17 mouse cellular contexts compared by ENCODE assay signal in the genomic region with DNA sequence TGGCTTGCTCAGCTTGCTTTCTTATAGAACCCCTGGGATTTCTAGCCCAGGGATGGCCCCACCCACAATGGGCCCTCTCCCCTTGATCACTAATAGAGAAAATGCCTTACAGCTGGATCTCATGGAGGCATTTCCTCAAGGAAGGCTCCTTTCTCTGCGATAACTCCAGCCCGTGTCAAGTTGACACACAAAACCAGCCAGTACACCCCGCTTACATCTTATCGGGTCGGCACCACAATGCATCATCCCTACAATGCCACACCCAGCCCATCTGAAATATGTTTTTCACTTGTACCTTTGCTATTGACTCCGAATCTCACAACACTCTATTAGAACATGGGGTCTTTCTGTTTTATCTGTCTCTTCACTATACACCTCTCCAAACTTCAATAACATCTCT. TPM values are rescaled to one million over a fixed set of nuclear protein-coding genes. Genes with fewer than 3 reads are reported as not detected.
DNase-seq lines count a peak whose midpoint lies in the region; ATAC-seq and TF ChIP-seq lines count a peak whose summit lies in the region.
"Had no signal": no experiment of that assay in that cellular context is flagged by ENCODE, and none has a peak within 500 bp of the region (broad histone marks: within the 10 kb centered on the region; RNA-seq: fewer than 3 reads in every experiment).

No protein-coding gene starts in this region.

- H3K9ac ChIP-seq in heart, embryonic 11.5 days (ENCODE audit: low read depth, low read length) = no peak overlapping the region
- no peak overlapping the region for H3K9ac ChIP-seq in kidney, postnatal 0 days (ENCODE audit: low read depth, low read length)
- no peak overlapping the region for H3K9ac ChIP-seq in midbrain, embryonic 11.5 days (ENCODE audit: low read length)
- H3K9ac ChIP-seq in liver, postnatal 0 days (replicated peaks) = no peak overlapping the region
- H3K9ac ChIP-seq: embryonic facial prominence, embryonic 12.5 days; limb, embryonic 12.5 days had no signal

- no peaks in the 10 kb centered on the region for H3K36me3 ChIP-seq in heart, embryonic 11.5 days (ENCODE audit: control insufficient read depth, insufficient read depth, low read length)
- H3K36me3 ChIP-seq in kidney, postnatal 0 days (ENCODE audit: insufficient read depth, low read length) = no peaks in the 10 kb centered on the region
- H3K36me3 ChIP-seq in midbrain, embryonic 11.5 days (ENCODE audit: control insufficient read depth, insufficient read depth, low read length) = no peaks in the 10 kb centered on the region
- no peaks in the 10 kb centered on the region for H3K36me3 ChIP-seq in midbrain, embryonic 10.5 days
- H3K36me3 ChIP-seq in liver, postnatal 0 days (replicated peaks; ENCODE audit: insufficient read depth, low read length) = no peaks in the 10 kb centered on the region
- H3K36me3 ChIP-seq: embryonic facial prominence, embryonic 12.5 days; forebrain, embryonic 10.5 days; limb, embryonic 12.5 days had no signal

- peak overlapping the region; percentile 73 for H3K4me2 ChIP-seq in heart, embryonic 11.5 days
- peak overlapping the region; percentile 66 for H3K4me2 ChIP-seq in kidney, postnatal 0 days (ENCODE audit: low read length)
- H3K4me2 ChIP-seq in midbrain, embryonic 11.5 days = no peak overlapping the region
- peak overlapping the region; percentile 82 for H3K4me2 ChIP-seq in liver, postnatal 0 days (ENCODE audit: low read depth, low read length)
- H3K4me2 ChIP-seq: embryonic facial prominence, embryonic 12.5 days had no signal

- TF ChIP-seq CTCF in kidney, postnatal 0 days (IDR thresholded peaks at IDR 0.05; ENCODE audit: low read depth) = no peak
- no peak for TF ChIP-seq CTCF in liver, postnatal 0 days (IDR thresholded peaks at IDR 0.05; ENCODE audit: low read depth)

- DNase-seq in heart, postnatal 25 days (ENCODE audit: low spot score) = no peak
- DNase-seq in kidney, postnatal 0 days (ENCODE audit: low spot score) = no peak
- no peak for DNase-seq in kidney, adult 8-10 months
- peak; percentile 68 for DNase-seq in midbrain, embryonic 11.5 days (ENCODE audit: low spot score, missing footprints)
- DNase-seq in midbrain, embryonic 10.5 days (ENCODE audit: low spot score) = no peak
- DNase-seq in liver, postnatal 0 days = no peak
- no peak for DNase-seq in right cerebral cortex, adult 18-20 months
- DNase-seq: adrenal gland, adult 8-10 months; B cell, adult 2 months; cerebellum, adult 2 months; gastrocnemius, postnatal 36 days; heart, postnatal 36 days; spleen, adult 18-20 months had no signal

- H3K4me3 ChIP-seq in heart, embryonic 11.5 days (ENCODE audit: low read depth, low read length) = no peak overlapping the region
- H3K4me3 ChIP-seq in kidney, postnatal 0 days (replicated peaks; ENCODE audit: low read depth, low read length) = 0 out of 2 replicates have a peak overlapping the region, but pooled peaks have one; percentile 5
- H3K4me3 ChIP-seq in midbrain, embryonic 11.5 days (ENCODE audit: low read depth, low read length) = no peak overlapping the region
- H3K4me3 ChIP-seq in midbrain, embryonic 10.5 days = no peak overlapping the region
- H3K4me3 ChIP-seq in liver, postnatal 0 days (ENCODE audit: low read depth, low read length) = peak overlapping the region; percentile 69; the same call in 1 of the 2 replicates
- H3K4me3 ChIP-seq: embryonic facial prominence, embryonic 12.5 days; forebrain, embryonic 10.5 days; limb, embryonic 12.5 days had no signal

- H3K27ac ChIP-seq in heart, embryonic 11.5 days (ENCODE audit: low read depth, low read length) = no peak overlapping the region
- H3K27ac ChIP-seq in kidney, postnatal 0 days = 0 out of 2 replicates have a peak overlapping the region, but pooled peaks have one; percentile 6
- no peak overlapping the region for H3K27ac ChIP-seq in midbrain, embryonic 11.5 days (ENCODE audit: low read depth, low read length)
- no peak overlapping the region for H3K27ac ChIP-seq in midbrain, embryonic 10.5 days (replicated peaks)
- H3K27ac ChIP-seq in liver, postnatal 0 days (ENCODE audit: low read depth) = peak overlapping the region; percentile 0; the same call in 1 of the 2 replicates
- H3K27ac ChIP-seq: embryonic facial prominence, embryonic 12.5 days; limb, embryonic 12.5 days had no signal

- no peaks in the 10 kb centered on the region for H3K9me3 ChIP-seq in heart, embryonic 11.5 days (replicated peaks; ENCODE audit: control insufficient read depth, low read length)
- no peaks in the 10 kb centered on the region for H3K9me3 ChIP-seq in kidney, postnatal 0 days (replicated peaks; ENCODE audit: low read length)
- peaks cover 3% of the 10 kb centered on the region; the same call in 1 of the 2 replicates for H3K9me3 ChIP-seq in midbrain, embryonic 11.5 days (ENCODE audit: control insufficient read depth, low read length)
- H3K9me3 ChIP-seq in midbrain, embryonic 10.5 days (replicated peaks) = peaks cover 7% of the 10 kb centered on the region
- no peaks in the 10 kb centered on the region for H3K9me3 ChIP-seq in liver, postnatal 0 days (ENCODE audit: low read length)

- TF ChIP-seq EP300 in liver, postnatal 0 days (IDR thresholded peaks at IDR 0.05; ENCODE audit: low read depth) = no peak

- H3K27me3 ChIP-seq in heart, embryonic 11.5 days (ENCODE audit: control insufficient read depth, insufficient read depth, low read length) = no peaks in the 10 kb centered on the region
- H3K27me3 ChIP-seq in kidney, postnatal 0 days (ENCODE audit: insufficient read depth, low read length) = no peaks in the 10 kb centered on the region
- no peaks in the 10 kb centered on the region; the same call in 1 of the 2 replicates for H3K27me3 ChIP-seq in midbrain, embryonic 11.5 days (ENCODE audit: control insufficient read depth, insufficient read depth, low read length)
- peaks cover 10% of the 10 kb centered on the region for H3K27me3 ChIP-seq in midbrain, embryonic 10.5 days (ENCODE audit: low read depth, poor library complexity, severe bottlenecking)
- H3K27me3 ChIP-seq in liver, postnatal 0 days (ENCODE audit: insufficient read depth, low read length) = no peaks in the 10 kb centered on the region
- H3K27me3 ChIP-seq: embryonic facial prominence, embryonic 12.5 days; limb, embryonic 12.5 days had no signal

- ATAC-seq in heart, embryonic 11.5 days (replicated peaks; ENCODE audit: insufficient number of reproducible peaks, low FRiP score, low TSS enrichment) = no peak
- no peak for ATAC-seq in kidney, postnatal 0 days (replicated peaks; ENCODE audit: low FRiP score, low read depth)
- ATAC-seq in midbrain, embryonic 11.5 days (ENCODE audit: low FRiP score) = no peak
- ATAC-seq in liver, postnatal 0 days = no peak

- intact Hi-C loops in heart, postnatal 25 days (cut with DNase I) = loop anchor here (5.0 kb wide), 2 partner anchors 102 to 113 kb away; a partner anchor contains a TSS

- 0 out of 2 replicates have a peak, but pooled peaks cover 13% of the 10 kb centered on the region for H3K4me1 ChIP-seq in heart, embryonic 11.5 days (ENCODE audit: control insufficient read depth, insufficient read depth, low read length)
- H3K4me1 ChIP-seq in kidney, postnatal 0 days (replicated peaks; ENCODE audit: insufficient read depth, low read length) = no peaks in the 10 kb centered on the region
- H3K4me1 ChIP-seq in midbrain, embryonic 11.5 days (ENCODE audit: control insufficient read depth, insufficient read depth, low read length) = peaks cover 5% of the 10 kb centered on the region; the same call in 1 of the 2 replicates
- peaks cover 16% of the 10 kb centered on the region for H3K4me1 ChIP-seq in midbrain, embryonic 10.5 days
- H3K4me1 ChIP-seq in liver, postnatal 0 days (ENCODE audit: insufficient read depth) = 0 out of 2 replicates have a peak, but pooled peaks cover 1% of the 10 kb centered on the region
- H3K4me1 ChIP-seq: embryonic facial prominence, embryonic 12.5 days had no signal

- 74% methylated on average over 6 of the region's 6 CpGs for WGBS in heart, embryonic 11.5 days (ENCODE audit: insufficient replicate concordance)
- 78% methylated on average over 6 of the region's 6 CpGs for WGBS in kidney, postnatal 0 days
- WGBS in midbrain, embryonic 11.5 days = 89% methylated on average over 6 of the region's 6 CpGs
- 95% methylated on average over 6 of the region's 6 CpGs for WGBS in midbrain, embryonic 10.5 days
- 79% methylated on average over 6 of the region's 6 CpGs for WGBS in liver, postnatal 0 days (ENCODE audit: insufficient replicate concordance)

RNA-seq across cellular contexts. Expression of a gene that starts 3.6 kb away (rescaled TPM):
- 17.1 and 17.7 TPM in 2 replicates for polyA plus RNA-seq in heart, embryonic 11.5 days (2014; fragmentation: Nextera tagmentation; extraction: Ambion mirVana)
- 10 to 100 TPM; 40.6 to 44.7 TPM for total RNA-seq in heart, postnatal 25 days (2021)
- 93.6 and 93.8 TPM in 2 replicates for polyA plus RNA-seq in kidney, postnatal 0 days (2015; fragmentation: Nextera tagmentation; extraction: Ambion mirVana)
- polyA plus RNA-seq in midbrain, embryonic 11.5 days (2014; fragmentation: Nextera tagmentation; extraction: Ambion mirVana) = 10.4 and 11.8 TPM in 2 replicates
- polyA plus RNA-seq in midbrain, embryonic 10.5 days (2016; fragmentation: Nextera tagmentation; extraction: Ambion mirVana) = 9.3 and 12.5 TPM in 2 replicates
- 11.8 and 16.8 TPM in 2 replicates for polyA plus RNA-seq in liver, postnatal 0 days (2015; fragmentation: Nextera tagmentation; extraction: Ambion mirVana)

Comparison
In these comparisons a context has a peak if more than half of its experiments do, and no peak if none do; other contexts are left out.
1. H3K27ac ChIP-seq: peak in kidney, postnatal 0 days (single experiment) and liver, postnatal 0 days (single experiment); none in heart, embryonic 11.5 days (single experiment), midbrain, embryonic 11.5 days (single experiment) and midbrain, embryonic 10.5 days (single experiment).
2. H3K4me3 ChIP-seq: peak in kidney, postnatal 0 days (single experiment) and liver, postnatal 0 days (single experiment); none in heart, embryonic 11.5 days (single experiment), midbrain, embryonic 11.5 days (single experiment) and midbrain, embryonic 10.5 days (single experiment).